Mouse (Mus musculus): ENCODE measurements around the gene Arf3. TPM values are rescaled to one million over a fixed set of nuclear protein-coding genes. Genes with fewer than 3 reads are reported as not detected.

The Arf3 gene
- total RNA-seq, 2 experiments from 2014 or later: 36.3 to 40.1 TPM

GRCm38 (mm10) chr15:98791771-98792170 lies 28.8 kb upstream of the Arf3 start:
- no peak for DNase-seq
- intact Hi-C loops (cut with DNase I): no loop called here

- intact Hi-C loops (cut with DNase I): no loop called here
- no peak for DNase-seq
Measured at GRCm38 (mm10) chr15:98791221-98791620, 28.2 kb upstream of the Arf3 start.

GRCm38 (mm10) chr15:98790761-98791160 lies 27.7 kb upstream of the Arf3 start:
- DNase-seq: no peak
- intact Hi-C loops (cut with DNase I): no loop called here

- peak; percentile 65 to 79 for DNase-seq
- intact Hi-C loops (cut with DNase I): loop anchor here (10.0 kb wide), 1 partner anchor 85 kb away; the partner anchor contains the start of gene Ccdc65
Measured at GRCm38 (mm10) chr15:98789661-98790535, 26.9 kb upstream of the Arf3 start, which contains the start of gene Wnt1. Wnt1 (plus strand) TSS chr15:98789857.

- DNase-seq: peak in 1 of 2 experiments; percentile 12
- intact Hi-C loops (cut with DNase I): loop anchor here (10.0 kb wide), 1 partner anchor 84 kb away; the partner anchor contains the start of gene Ccdc65
Measured at GRCm38 (mm10) chr15:98788972-98789660, 26.1 kb upstream of the Arf3 start.

- DNase-seq: no peak
- intact Hi-C loops (cut with DNase I): loop anchor here (10.0 kb wide), 1 partner anchor 83 kb away; the partner anchor contains the start of gene Ccdc65
Measured at GRCm38 (mm10) chr15:98787930-98788329, 24.9 kb upstream of the Arf3 start.

- no peak for DNase-seq
- intact Hi-C loops (cut with DNase I): loop anchor here (10.0 kb wide), 1 partner anchor 81 kb away; the partner anchor contains the start of gene Ccdc65
Measured at GRCm38 (mm10) chr15:98785744-98786143, 22.7 kb upstream of the Arf3 start.

GRCm38 (mm10) chr15:98781166-98781565 lies 18.2 kb upstream of the Arf3 start:
- DNase-seq: no peak
- intact Hi-C loops (cut with DNase I): loop anchor here (10.0 kb wide), 1 partner anchor 76 kb away; the partner anchor contains the start of gene Ccdc65

- DNase-seq: peak; percentile 63 to 68
- intact Hi-C loops (cut with DNase I): loop anchor here (10.0 kb wide), 1 partner anchor 76 kb away; the partner anchor contains the start of gene Ccdc65
Measured at GRCm38 (mm10) chr15:98780573-98780972, 17.6 kb upstream of the Arf3 start.

- DNase-seq: peak; percentile 38 to 50
- intact Hi-C loops (cut with DNase I): loop anchor here (10.0 kb wide), 1 partner anchor 75 kb away; the partner anchor contains the start of gene Ccdc65
Measured at GRCm38 (mm10) chr15:98780075-98780474, 17.1 kb upstream of the Arf3 start.

- intact Hi-C loops (cut with DNase I): no loop called here
Measured at GRCm38 (mm10) chr15:98778806-98779205, 15.8 kb upstream of the Arf3 start.

GRCm38 (mm10) chr15:98778191-98778770 lies 15.3 kb upstream of the Arf3 start:
- intact Hi-C loops (cut with DNase I): no loop called here

More at GRCm38 (mm10) chr15:98778806-98779205, 15.8 kb upstream of the Arf3 start:
- no peak for DNase-seq

GRCm38 (mm10) chr15:98777762-98778161 lies 14.7 kb upstream of the Arf3 start, which contains the start of gene Wnt10b:
Wnt10b (minus strand) TSS chr15:98778150.
- intact Hi-C loops (cut with DNase I): no loop called here
- no peak for DNase-seq

More at GRCm38 (mm10) chr15:98778191-98778770, 15.3 kb upstream of the Arf3 start:
- DNase-seq: no peak

- intact Hi-C loops (cut with DNase I): no loop called here
- no peak for DNase-seq
Measured at GRCm38 (mm10) chr15:98777005-98777616, 14.1 kb upstream of the Arf3 start.

- intact Hi-C loops (cut with DNase I): no loop called here
- no peak for DNase-seq
Measured at GRCm38 (mm10) chr15:98776280-98777004, 13.4 kb upstream of the Arf3 start.

- intact Hi-C loops (cut with DNase I): no loop called here
- no peak for DNase-seq
Measured at GRCm38 (mm10) chr15:98775533-98775932, 12.5 kb upstream of the Arf3 start.

- intact Hi-C loops (cut with DNase I): no loop called here
- no peak for DNase-seq
Measured at GRCm38 (mm10) chr15:98774096-98774495, 11.1 kb upstream of the Arf3 start.

GRCm38 (mm10) chr15:98772511-98773211 lies 9.6 kb upstream of the Arf3 start:
- no peak for DNase-seq
- intact Hi-C loops (cut with DNase I): no loop called here
